Mouse (Mus musculus) liver, embryonic 14.5 days (tissue): ENCODE results near the gene Poll.

Source experiments
- CTCF ChIP-seq: IDR thresholded peaks from 2 replicates; pipeline ENCODE4 v1.5.1; 2016; ENCODE audit warnings: antibody characterized with exemption, low read depth, control low read depth
- EP300 ChIP-seq: IDR thresholded peaks from 2 replicates; pipeline ENCODE4 v1.6.1; 2016; ENCODE audit warnings: antibody characterized with exemption, low read depth

GRCm38 (mm10) chr19:45575632-45576001 is 15.3 kb upstream of the Poll start:
- no peak for TF ChIP-seq CTCF
- TF ChIP-seq EP300: no peak
